Comparison of ENCODE assay signal across 9 mouse cellular contexts in genomic region chr11:83739241-83739640, GRCm38 (mm10). TPM values are rescaled to one million over a fixed set of nuclear protein-coding genes. Genes with fewer than 3 reads are reported as not detected.
DNase-seq lines count a peak whose midpoint lies in the region; ATAC-seq lines count a peak whose summit lies in the region.
"Had no signal": no experiment of that assay in that cellular context is flagged by ENCODE, and none has a peak within 500 bp of the region (broad histone marks: within the 10 kb centered on the region; RNA-seq: fewer than 3 reads in every experiment).

No protein-coding gene starts in this region.

- WGBS in neural tube, embryonic 15.5 days = 25% methylated on average over 5 of the region's 5 CpGs
- 25% methylated on average over 5 of the region's 5 CpGs for WGBS in limb, embryonic 11.5 days

- no peak for ATAC-seq in neural tube, embryonic 15.5 days (ENCODE audit: low FRiP score)
- ATAC-seq in erythroid progenitor cell, adult 5-6 weeks (replicated peaks; ENCODE audit: low FRiP score, poor library complexity, severe bottlenecking) = peak; percentile 72
- no peak for ATAC-seq in limb, embryonic 11.5 days (ENCODE audit: insufficient number of reproducible peaks, low FRiP score, low TSS enrichment, low read depth)

- no peaks in the 10 kb centered on the region for H3K4me1 ChIP-seq in neural tube, embryonic 15.5 days
- no peaks in the 10 kb centered on the region for H3K4me1 ChIP-seq in limb, embryonic 11.5 days (ENCODE audit: control insufficient read depth, insufficient read depth, low read length)
- H3K4me1 ChIP-seq: hindbrain, embryonic 15.5 days had no signal

- H3K36me3 ChIP-seq in neural tube, embryonic 15.5 days = no peaks in the 10 kb centered on the region
- H3K36me3 ChIP-seq in limb, embryonic 11.5 days (ENCODE audit: control insufficient read depth, insufficient read depth, low read length) = no peaks in the 10 kb centered on the region
- H3K36me3 ChIP-seq: hindbrain, embryonic 15.5 days had no signal

- H3K27me3 ChIP-seq in neural tube, embryonic 15.5 days (replicated peaks) = peaks cover 7% of the 10 kb centered on the region
- H3K27me3 ChIP-seq in limb, embryonic 11.5 days (ENCODE audit: control insufficient read depth, insufficient read depth, low read length) = no peaks in the 10 kb centered on the region

- no peak overlapping the region for H3K9ac ChIP-seq in neural tube, embryonic 15.5 days (replicated peaks)
- H3K9ac ChIP-seq in limb, embryonic 11.5 days (ENCODE audit: low read length) = no peak overlapping the region
- H3K9ac ChIP-seq: hindbrain, embryonic 15.5 days had no signal

- no peak overlapping the region for H3K27ac ChIP-seq in neural tube, embryonic 15.5 days (replicated peaks)
- no peak overlapping the region for H3K27ac ChIP-seq in limb, embryonic 11.5 days (replicated peaks; ENCODE audit: low read depth, low read length)
- H3K27ac ChIP-seq: hindbrain, embryonic 15.5 days had no signal

- H3K4me3 ChIP-seq in neural tube, embryonic 15.5 days (replicated peaks) = no peak overlapping the region
- no peak overlapping the region for H3K4me3 ChIP-seq in limb, embryonic 11.5 days (ENCODE audit: low read depth, low read length)
- H3K4me3 ChIP-seq: hindbrain, embryonic 15.5 days had no signal

- H3K4me2 ChIP-seq in neural tube, embryonic 15.5 days = no peak overlapping the region
- H3K4me2 ChIP-seq in limb, embryonic 11.5 days (ENCODE audit: low read depth, severe bottlenecking) = no peak overlapping the region
- H3K4me2 ChIP-seq: hindbrain, embryonic 15.5 days had no signal

- no peaks in the 10 kb centered on the region for H3K9me3 ChIP-seq in neural tube, embryonic 15.5 days (replicated peaks)
- no peaks in the 10 kb centered on the region for H3K9me3 ChIP-seq in limb, embryonic 11.5 days (ENCODE audit: control insufficient read depth, low read length)
- H3K9me3 ChIP-seq: hindbrain, embryonic 15.5 days had no signal

- DNase-seq in neural tube, embryonic 10.5 days (ENCODE audit: extremely low spot score, low spot score) = peak; percentile 53
- DNase-seq in brain, adult 2 months (ENCODE audit: low read depth, low spot score) = peak; percentile 82
- peak; percentile 37 to 81 for DNase-seq in kidney, adult 8-10 months
- peak; percentile 81 for DNase-seq in limb, embryonic 11.5 days (ENCODE audit: low spot score)
- DNase-seq in retina, postnatal 7 days (ENCODE audit: low read depth, low spot score) = peak; percentile 43
- DNase-seq in urinary bladder, adult 18-20 months (ENCODE audit: low spot score in 2 of 2) = peak; percentile 48 to 60

RNA-seq across cellular contexts. Expression of gene Wfdc21, which starts 7.5 kb away (rescaled TPM):
- 0.41 and 2.0 TPM in 2 replicates for polyA plus RNA-seq in neural tube, embryonic 15.5 days (2015; fragmentation: Nextera tagmentation; extraction: Ambion mirVana)
- 132 and 167 TPM in 2 replicates for total RNA-seq in erythroid progenitor cell, adult 5-6 weeks (2015; ENCODE audit: low replicate concordance)
- 99.0 and 117 TPM in 2 replicates for total RNA-seq in erythroid progenitor cell, adult 5-6 weeks (2017; ENCODE audit: low replicate concordance)
- not detected in 2 replicates for polyA plus RNA-seq in limb, embryonic 11.5 days (2014; fragmentation: Nextera tagmentation; extraction: Ambion mirVana)
- polyA plus RNA-seq: hindbrain, embryonic 15.5 days had no signal

RNA-seq across cellular contexts. Expression of gene Heatr6, which starts 14.3 kb away (rescaled TPM):
- 28.1 and 32.4 TPM in 2 replicates for polyA plus RNA-seq in neural tube, embryonic 15.5 days (2015; fragmentation: Nextera tagmentation; extraction: Ambion mirVana)
- 2.9 and 4.7 TPM in 2 replicates for total RNA-seq in erythroid progenitor cell, adult 5-6 weeks (2015; ENCODE audit: low replicate concordance)
- 1.5 and 3.3 TPM in 2 replicates for total RNA-seq in erythroid progenitor cell, adult 5-6 weeks (2017; ENCODE audit: low replicate concordance)
- 26.9 and 30.5 TPM in 2 replicates for polyA plus RNA-seq in limb, embryonic 11.5 days (2014; fragmentation: Nextera tagmentation; extraction: Ambion mirVana)

RNA-seq across cellular contexts. Expression of gene Wfdc18, which starts 30.4 kb away (rescaled TPM):
- 0.91 TPM in 1 of 2 replicates, not detected in the other for polyA plus RNA-seq in neural tube, embryonic 15.5 days (2015; fragmentation: Nextera tagmentation; extraction: Ambion mirVana)
- total RNA-seq in erythroid progenitor cell, adult 5-6 weeks (2015; ENCODE audit: low replicate concordance) = not detected in 2 replicates
- not detected in 2 replicates for total RNA-seq in erythroid progenitor cell, adult 5-6 weeks (2017; ENCODE audit: low replicate concordance)
- polyA plus RNA-seq in limb, embryonic 11.5 days (2014; fragmentation: Nextera tagmentation; extraction: Ambion mirVana) = not detected in 2 replicates
- polyA plus RNA-seq: hindbrain, embryonic 15.5 days had no signal

RNA-seq across cellular contexts. Expression of gene Wfdc17, which starts 35.5 kb away (rescaled TPM):
- 0.84 and 1.1 TPM in 2 replicates for polyA plus RNA-seq in neural tube, embryonic 15.5 days (2015; fragmentation: Nextera tagmentation; extraction: Ambion mirVana)
- 28.5 and 51.1 TPM in 2 replicates for total RNA-seq in erythroid progenitor cell, adult 5-6 weeks (2015; ENCODE audit: low replicate concordance)
- total RNA-seq in erythroid progenitor cell, adult 5-6 weeks (2017; ENCODE audit: low replicate concordance) = 15.7 TPM in 1 of 2 replicates, not detected in the other
- 0.67 TPM in 1 of 2 replicates, not detected in the other for polyA plus RNA-seq in limb, embryonic 11.5 days (2014; fragmentation: Nextera tagmentation; extraction: Ambion mirVana)
